Mouse (Mus musculus) testis, adult 2 months (tissue): ENCODE measurements around the gene 1700092M07Rik. TPM values are rescaled to one million over a fixed set of nuclear protein-coding genes. Genes with fewer than 3 reads are reported as not detected.

Experiments
- H3K27ac ChIP-seq: fragments of 200-500 bp; 2 replicates; pipeline ENCODE4 v1.5.1; 2012; ENCODE audit warnings: low read depth, low read length; ENCODE audit not compliant: control insufficient read depth, insufficient read depth
- H3K27me3 ChIP-seq: fragments of 200-500 bp; 2 replicates; pipeline ENCODE4 v1.6.1; 2012; ENCODE audit warnings: mild to moderate bottlenecking, low read length, moderate library complexity; ENCODE audit not compliant: control insufficient read depth, insufficient read depth
- H3K36me3 ChIP-seq: fragments of 200-500 bp; 2 replicates; pipeline ENCODE4 v1.6.1; 2012; ENCODE audit warnings: mild to moderate bottlenecking, low read length; ENCODE audit not compliant: control insufficient read depth, insufficient read depth
- H3K4me1 ChIP-seq: fragments of 200-500 bp; 2 replicates; pipeline ENCODE4 v1.6.1; 2012; ENCODE audit warnings: low read length; ENCODE audit not compliant: control insufficient read depth, insufficient read depth
- H3K4me3 ChIP-seq: fragments of 200-500 bp; 2 replicates; pipeline ENCODE4 v1.5.1; 2012; ENCODE audit warnings: low read depth, mild to moderate bottlenecking, low read length, moderate library complexity, mixed read lengths; ENCODE audit not compliant: control insufficient read depth
- CTCF ChIP-seq: fragments of 200-500 bp; IDR thresholded peaks from 2 replicates; pipeline ENCODE4 v1.5.1; 2012; ENCODE audit warnings: low read depth, mild to moderate bottlenecking, inconsistent platforms, low read length, moderate library complexity; ENCODE audit not compliant: control insufficient read depth, insufficient read depth, insufficient replicate concordance
- POLR2A ChIP-seq: fragments of 200-500 bp; IDR thresholded peaks from 2 replicates; pipeline ENCODE4 v1.6.1; 2012; ENCODE audit warnings: low read depth, mild to moderate bottlenecking, inconsistent platforms, low read length, moderate library complexity; ENCODE audit not compliant: control insufficient read depth
- polyA plus RNA-seq: library from polyadenylated mRNA; depleted of rRNA; stranded (reverse); fragments of >200 nt; gene quantifications from 2 replicates; pipeline ENCODE4 v1.2.3, GENCODE M21; 2012

1700092M07Rik gene
- polyA plus RNA-seq, 1 experiment = 670 TPM

DNA sequence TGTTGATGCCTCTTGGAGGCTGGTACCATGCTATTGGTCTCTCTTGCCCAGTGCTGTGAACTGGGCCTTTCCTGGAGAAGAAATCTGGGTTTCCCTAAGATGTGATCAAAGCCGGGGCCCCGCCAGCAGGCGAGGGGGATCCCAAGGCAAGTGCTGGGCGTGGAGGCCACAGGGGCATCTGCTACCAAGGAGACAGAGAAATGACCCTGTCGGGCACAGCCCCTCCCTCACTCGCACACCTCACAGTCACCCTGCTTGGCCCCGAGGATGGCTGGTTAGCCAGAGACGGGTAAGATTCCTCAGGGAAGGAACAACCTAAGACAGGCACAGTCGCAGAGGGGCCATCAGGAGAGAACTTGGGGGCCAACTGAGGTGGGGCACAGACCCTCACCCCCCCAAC, 25.0 kb downstream of the 1700092M07Rik start:
- peaks cover 2% of the 10 kb centered on the region; the same call in 1 of the 2 replicates for H3K4me1 ChIP-seq
- no peak overlapping the region for H3K27ac ChIP-seq
- no peaks in the 10 kb centered on the region for H3K27me3 ChIP-seq
- H3K36me3 ChIP-seq = peaks cover 10% of the 10 kb centered on the region
- H3K4me3 ChIP-seq = no peak overlapping the region
- TF ChIP-seq POLR2A (no peak), CTCF (no peak)

DNA sequence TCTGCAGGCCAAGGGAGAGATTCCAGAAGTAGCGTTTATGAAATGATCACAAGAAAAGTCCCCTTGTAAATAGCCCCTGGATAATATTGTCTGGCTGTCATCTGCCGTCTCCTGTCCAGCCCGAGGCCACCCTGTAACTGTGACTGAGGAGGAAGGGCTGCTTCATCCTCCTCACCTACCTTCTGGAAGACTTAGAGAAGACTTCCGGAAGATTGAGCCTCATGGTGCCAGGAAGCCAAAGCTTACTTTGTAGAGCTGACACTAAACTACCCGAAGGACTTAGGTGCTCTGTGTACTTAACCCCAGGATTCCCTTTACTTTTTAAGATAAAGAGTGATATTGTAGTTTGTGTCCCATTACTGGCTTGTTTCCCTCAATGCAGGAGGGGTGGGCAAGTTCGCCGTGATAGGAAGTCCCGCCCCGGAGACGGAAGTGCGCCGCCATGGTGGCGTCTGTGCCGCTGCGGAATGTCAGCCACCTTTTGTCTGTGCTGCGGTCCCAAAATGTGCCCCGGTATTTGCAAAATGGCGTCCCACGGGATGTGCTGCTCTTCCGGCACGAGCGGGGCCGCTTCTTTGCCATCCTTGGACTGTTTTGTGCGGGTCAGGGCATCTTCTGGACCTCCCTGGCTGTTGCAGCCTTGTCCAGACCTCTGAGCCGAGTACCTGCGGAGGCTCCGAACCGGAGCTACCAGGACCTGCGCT, 30.2 kb downstream of the 1700092M07Rik start, which contains the start of gene Tmem223:
Gene Tmem223, plus strand, starts transcription at position 430 of the 704 bp plus-strand sequence.
- Histone ChIP-seq H3K27me3 (no peaks in the 10 kb centered on the region), H3K4me3 (peak within 1 kb of the TSS; percentile 85), H3K27ac (peak within 1 kb of the TSS; percentile 56), H3K4me1 (peaks cover 6% of the 10 kb centered on the region), H3K36me3 (peaks cover 2% of the 10 kb centered on the region)
- no peak for TF ChIP-seq CTCF
- TF ChIP-seq POLR2A = peak; percentile 76

DNA sequence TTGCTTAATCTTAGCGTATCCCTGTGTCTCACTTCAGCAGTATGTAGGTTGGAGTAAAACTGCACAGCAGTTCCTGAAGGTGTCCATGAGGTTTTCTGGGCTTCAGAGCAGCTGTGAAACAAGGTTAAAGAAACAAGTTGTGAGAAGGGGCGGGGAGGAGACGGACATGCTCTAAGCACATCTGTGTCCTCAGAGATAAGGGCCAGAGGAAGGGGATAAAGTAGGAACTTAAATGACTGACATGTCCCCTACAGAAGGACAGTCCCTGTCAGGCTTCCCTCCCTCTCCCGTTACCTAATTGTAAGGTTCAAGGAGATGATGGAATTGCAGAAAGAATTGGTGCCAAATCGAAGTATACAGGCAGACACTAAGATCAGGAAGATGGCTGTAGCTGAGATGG, 32.5 kb downstream of the 1700092M07Rik start:
- Histone ChIP-seq H3K36me3 (no peaks in the 10 kb centered on the region), H3K4me3 (peak overlapping the region; percentile 59; the same call in 1 of the 2 replicates), H3K4me1 (peaks cover 6% of the 10 kb centered on the region), H3K27ac (no peak overlapping the region; the same call in 1 of the 2 replicates), H3K27me3 (no peaks in the 10 kb centered on the region)
- no peak for TF ChIP-seq CTCF

DNA sequence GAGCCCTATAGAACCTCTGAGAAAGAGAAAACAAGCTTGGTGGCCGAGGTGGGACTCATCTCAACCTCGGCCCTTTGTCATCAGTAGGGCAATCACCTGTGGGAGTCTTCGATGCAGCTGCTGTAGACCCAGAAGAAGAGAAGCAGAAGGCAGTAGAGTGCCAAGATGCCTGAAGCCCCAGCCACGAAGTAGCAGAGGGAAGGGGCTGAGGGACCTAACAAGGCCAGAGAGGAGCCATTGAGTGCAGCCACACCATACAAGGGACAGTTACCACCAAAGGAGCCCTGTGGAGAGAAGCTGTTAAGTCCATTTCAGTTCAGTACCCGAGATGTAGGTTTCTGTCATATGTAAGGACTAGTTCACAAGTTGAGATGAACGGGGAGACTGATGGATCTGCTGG, 32.9 kb downstream of the 1700092M07Rik start:
- no peaks in the 10 kb centered on the region for H3K36me3 ChIP-seq

DNA sequence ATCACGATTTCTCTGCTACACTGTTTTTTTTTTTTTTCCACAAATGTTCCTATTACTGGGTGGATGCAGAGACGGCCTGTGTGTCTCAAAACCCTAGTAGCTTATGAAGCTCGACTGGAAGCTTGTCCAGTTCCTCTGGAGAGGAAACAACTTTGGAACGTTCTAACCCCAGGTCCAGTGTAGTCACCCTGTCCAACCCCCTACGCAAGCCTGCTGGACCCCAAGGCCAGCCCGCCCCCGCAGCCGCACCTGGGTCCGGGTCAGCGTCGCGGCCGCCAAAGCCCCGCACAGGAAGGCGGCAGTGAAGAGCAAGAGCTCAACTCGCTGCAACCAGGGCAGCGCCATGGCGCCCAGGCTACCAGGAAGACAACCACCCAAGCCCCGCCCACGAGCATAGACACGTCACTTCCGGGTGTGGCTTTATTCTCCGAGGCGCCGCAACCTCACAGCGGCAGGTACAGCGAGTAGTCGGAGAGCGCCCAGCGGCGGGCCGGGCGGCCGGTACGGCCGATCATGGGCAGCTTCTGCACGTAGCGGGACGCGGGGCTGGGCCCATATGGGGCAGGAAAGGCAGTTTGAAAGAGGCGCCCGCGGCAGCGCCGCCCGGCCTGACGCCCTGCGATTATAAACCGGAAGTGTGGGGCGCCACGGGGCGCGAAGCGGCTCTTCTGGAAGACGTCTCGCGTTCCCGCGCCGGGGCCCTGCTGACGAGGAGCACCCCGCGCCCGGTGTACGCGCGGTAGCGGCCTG, 33.7 kb downstream of the 1700092M07Rik start, which contains the start of gene Tmem179b:
Gene Tmem179b, minus strand, starts transcription at position 382 of the 750 bp plus-strand sequence.
- peak within 1 kb of the TSS; percentile 89 for H3K4me3 ChIP-seq
- peaks cover 6% of the 10 kb centered on the region for H3K4me1 ChIP-seq
- peak; percentile 94 for TF ChIP-seq POLR2A
- TF ChIP-seq CTCF = no peak
- H3K27me3 ChIP-seq = no peaks in the 10 kb centered on the region
- H3K36me3 ChIP-seq = no peaks in the 10 kb centered on the region
- H3K27ac ChIP-seq = peak within 1 kb of the TSS; percentile 98

More for the DNA sequence above, 32.9 kb downstream of the 1700092M07Rik start:
- H3K4me3 ChIP-seq = peak overlapping the region; percentile 59
- H3K27ac ChIP-seq = peak overlapping the region; percentile 68; the same call in 1 of the 2 replicates
- peaks cover 6% of the 10 kb centered on the region for H3K4me1 ChIP-seq
- H3K27me3 ChIP-seq = no peaks in the 10 kb centered on the region
- TF ChIP-seq POLR2A = no peak
- TF ChIP-seq CTCF = no peak

DNA sequence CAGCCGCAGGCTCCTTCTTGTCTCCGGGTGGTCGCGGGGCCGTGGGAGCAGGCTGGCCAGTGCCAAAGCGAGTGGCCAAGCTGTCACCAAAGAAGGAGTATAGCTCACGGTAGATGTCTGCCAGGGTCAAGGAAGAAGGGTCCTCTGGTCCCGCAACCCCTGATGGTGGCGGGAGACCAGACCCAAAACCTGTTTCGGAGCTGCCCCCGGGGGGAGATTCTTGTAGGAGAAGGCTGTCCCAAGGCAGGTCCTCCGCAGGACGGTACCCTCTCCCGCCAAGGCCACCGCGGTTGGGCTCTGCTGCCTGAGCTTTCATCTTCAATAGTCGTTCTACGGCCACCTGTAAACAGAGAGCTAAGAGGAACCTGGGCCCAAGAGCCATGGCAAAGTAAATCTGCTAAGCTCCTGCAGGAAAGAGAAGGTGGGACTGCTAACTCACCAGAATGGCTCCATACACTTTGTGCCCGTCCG, 34.5 kb downstream of the 1700092M07Rik start:
- TF ChIP-seq CTCF (no peak), POLR2A (no peak)
- H3K4me1 ChIP-seq = peaks cover 6% of the 10 kb centered on the region

DNA sequence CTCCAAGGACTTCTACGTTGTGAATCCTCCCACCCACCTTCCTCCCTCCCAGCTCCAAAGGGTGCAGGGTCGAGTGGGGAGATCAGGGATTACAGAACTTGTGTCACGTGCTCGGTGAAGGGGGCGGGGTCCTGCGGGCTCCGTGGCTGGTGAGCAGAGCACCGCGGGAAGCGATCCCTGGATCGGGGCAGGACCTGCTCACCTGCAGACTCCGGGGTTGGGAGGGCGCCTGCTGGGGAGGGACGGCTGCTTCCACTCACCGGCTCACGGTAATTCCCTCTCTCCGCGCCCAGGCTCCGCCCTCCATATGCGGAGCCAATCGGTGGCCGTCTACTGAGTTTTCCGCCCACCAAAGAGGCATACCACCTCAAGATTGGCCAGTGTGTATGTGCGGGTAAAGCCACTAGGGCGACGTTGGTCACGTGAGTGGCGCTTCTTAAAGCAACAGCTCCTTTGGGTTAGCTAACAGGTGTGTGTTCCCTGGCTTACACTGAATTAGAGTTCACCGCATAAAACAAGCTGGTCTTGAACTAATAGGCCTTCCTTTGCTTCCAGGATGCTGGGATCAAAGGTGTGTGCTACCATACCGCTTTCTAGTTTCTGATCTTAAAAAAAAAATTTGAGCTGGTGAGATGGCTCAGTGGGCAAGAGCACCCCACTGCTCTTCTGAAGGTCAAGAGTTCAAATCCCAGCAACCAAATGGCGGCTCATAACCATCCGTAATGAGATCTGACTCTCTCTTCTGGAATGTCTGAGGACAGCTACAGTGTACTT, 45.7 kb downstream of the 1700092M07Rik start, which contains the start of gene Taf6l:
Gene Taf6l, minus strand, starts transcription at position 410 of the 774 bp plus-strand sequence.
- Histone ChIP-seq H3K27ac (peak within 1 kb of the TSS; percentile 72), H3K27me3 (no peaks in the 10 kb centered on the region), H3K4me3 (peak within 1 kb of the TSS; percentile 89), H3K36me3 (no peaks in the 10 kb centered on the region; the same call in 1 of the 2 replicates), H3K4me1 (peaks cover 9% of the 10 kb centered on the region)
- TF ChIP-seq CTCF (peak; percentile 27; the same call in 1 of the 2 replicates), POLR2A (peak; percentile 71)

More for the DNA sequence above, 34.5 kb downstream of the 1700092M07Rik start:
- Histone ChIP-seq H3K27me3 (no peaks in the 10 kb centered on the region), H3K36me3 (no peaks in the 10 kb centered on the region), H3K27ac (peak overlapping the region; percentile 98), H3K4me3 (peak overlapping the region; percentile 89)
